Mouse (Mus musculus) spleen, postnatal 10 days (tissue): ENCODE measurements around the gene Drg2.
A peak's percentile ranks its signal among the peaks of the same experiment; 100 is the strongest.

Experiments
- DNase-seq, 2 experiments: peaks; one replicate each; pipeline ENCODE4 v3.0.0; 2021 to 2022; ENCODE audit warnings: low spot score in 2 of 2

Gene Drg2

DNA sequence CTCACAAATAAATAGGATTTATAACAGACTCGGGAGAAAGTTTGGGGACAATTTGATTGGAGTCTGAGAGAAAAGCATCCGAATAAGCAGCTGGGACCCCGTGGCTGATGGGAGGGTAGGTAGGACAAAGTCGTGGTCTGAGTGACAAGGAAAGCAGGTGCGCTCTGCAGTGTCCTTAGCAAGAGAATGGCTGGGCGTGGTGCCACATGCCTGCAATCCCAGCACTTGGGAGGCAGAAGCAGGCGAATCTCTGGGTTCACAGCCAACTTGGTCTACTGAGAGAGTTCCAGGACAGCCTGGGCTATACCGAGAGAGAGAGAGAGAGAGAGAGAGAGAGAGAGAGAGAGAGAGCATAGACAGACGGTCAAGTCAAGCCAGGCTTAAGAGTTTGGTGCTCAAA, 16.4 kb downstream of the Drg2 start:
- no peak for DNase-seq

DNA sequence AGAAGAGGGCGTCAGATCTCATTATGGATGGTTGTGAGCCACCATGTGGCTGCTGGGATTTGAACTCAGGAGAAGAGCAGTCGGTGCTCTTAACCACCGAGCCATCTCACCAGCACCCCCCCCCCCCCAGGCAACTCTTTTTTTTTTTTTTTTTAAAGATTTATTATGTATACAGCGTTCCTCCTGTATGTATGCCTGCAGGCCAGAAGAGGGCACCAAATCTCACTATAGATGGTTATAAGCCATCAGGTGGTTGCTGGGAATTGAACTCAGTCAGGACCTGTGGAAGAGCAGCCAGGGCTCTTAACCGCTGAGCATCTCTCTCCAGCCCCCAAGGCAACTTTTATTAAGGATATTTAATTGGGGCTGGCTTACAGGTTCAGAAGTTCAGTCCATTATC, 20.1 kb downstream of the Drg2 start:
- no peak for DNase-seq

DNA sequence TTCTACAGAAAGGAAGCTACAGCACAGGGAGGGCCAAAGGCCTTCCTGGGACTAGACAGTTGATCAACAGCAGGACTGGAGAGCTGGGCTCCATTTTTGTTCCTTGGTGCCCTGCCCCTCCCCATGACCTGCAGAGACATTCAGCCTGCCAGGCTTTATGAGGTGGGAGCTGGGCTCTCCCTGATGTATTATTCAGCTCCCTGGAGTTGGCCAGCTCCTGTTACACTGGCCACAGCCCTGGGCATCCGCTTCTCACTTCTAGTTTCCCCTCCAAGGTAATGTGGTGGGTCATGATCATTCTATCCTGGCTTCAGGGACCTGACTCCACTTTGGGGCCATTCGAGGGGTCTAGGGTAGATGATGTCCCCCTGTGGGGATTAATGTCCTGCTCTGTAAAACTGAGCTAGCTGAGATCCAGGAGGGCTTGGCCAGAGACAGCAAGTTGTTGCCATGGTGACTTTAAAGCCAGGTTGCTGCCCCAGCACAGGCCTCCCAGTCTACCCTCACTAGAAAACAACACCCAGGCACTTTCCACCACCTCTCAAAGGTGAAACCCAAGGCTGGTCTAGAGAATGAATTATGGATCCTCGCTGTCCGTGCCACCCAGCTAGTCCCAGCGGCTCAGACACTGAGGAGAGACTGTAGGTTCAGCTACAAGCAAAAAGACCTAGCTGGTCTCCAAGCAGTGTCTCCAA, 21.4 kb downstream of the Drg2 start:
- DNase-seq: no peak

DNA sequence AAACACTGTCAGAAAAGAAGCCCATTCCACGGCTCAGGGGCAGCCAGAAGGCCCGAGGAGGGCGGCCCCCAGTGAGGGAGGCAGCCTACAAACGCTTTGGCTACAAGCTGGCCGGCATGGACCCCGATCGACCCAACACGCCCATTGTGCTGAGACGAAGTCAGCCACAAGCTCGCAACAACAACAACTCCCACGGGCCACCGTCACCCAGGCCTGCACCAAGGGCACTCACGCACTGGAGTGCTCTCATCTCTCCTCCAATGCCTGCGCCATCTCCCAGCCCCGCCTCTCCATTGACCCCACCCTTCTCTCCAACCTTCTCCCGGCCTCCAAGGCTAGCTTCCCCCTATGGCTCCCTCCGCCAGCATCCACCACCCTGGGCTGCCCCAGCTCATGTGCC, 23.7 kb downstream of the Drg2 start:
- no peak for DNase-seq

DNA sequence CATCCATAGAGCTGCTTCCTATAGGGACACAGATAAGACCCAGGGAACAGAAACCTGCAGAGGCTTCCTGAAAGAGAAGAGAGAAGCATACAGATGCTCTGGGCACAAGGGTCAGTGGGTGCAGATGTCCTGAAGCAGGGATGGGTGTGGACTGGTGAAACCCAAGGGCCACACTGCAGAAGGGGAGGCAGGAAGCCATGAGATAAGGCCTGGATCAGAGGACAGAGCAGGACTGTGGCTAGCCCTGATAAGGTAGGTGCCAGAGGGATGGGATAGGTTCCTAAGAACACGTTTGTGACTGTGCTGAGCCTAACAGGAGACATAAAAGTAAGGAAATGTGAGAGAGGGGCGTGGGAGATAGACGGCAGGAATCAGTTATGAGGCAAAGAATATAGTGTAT, 31.9 kb downstream of the Drg2 start:
- peak; percentile 55 to 69 for DNase-seq

DNA sequence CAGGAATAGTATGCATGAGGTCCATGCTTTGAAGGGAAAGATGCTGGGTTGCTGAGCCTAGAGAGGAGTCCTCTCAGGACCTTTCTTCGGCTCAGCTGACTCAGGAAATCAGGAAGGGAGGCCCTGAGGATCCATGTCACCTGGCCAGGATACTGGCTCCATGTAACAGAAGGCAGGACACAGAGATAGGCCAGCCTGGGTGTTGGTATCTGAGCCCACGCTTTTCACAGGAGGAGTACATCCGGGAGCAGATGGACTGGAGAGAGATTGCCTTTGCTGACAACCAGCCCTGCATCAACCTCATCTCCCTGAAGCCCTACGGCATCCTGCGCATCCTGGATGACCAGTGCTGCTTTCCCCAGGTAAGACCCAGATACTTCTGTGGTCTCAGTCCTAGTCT, 38.3 kb downstream of the Drg2 start:
- DNase-seq: no peak

DNA sequence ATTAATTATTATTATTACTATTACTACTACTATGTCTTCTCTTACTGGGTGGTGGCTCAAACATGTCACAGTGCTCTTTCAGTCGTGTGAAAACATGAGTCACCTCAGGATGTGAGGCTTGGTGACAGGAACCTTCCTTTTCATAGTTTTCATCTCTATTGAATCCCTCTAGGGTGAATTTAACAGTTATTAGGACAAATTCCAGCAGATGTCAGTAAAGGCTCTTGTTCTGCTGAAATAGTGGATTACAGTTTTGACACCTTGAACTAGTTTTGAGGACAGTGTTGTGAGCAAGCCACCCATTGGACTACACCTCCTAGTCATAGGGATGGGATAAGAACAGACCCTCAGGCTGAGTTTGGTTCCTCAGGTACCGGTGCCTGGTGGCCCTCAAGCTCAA, 41.3 kb downstream of the Drg2 start:
- no peak for DNase-seq

DNA sequence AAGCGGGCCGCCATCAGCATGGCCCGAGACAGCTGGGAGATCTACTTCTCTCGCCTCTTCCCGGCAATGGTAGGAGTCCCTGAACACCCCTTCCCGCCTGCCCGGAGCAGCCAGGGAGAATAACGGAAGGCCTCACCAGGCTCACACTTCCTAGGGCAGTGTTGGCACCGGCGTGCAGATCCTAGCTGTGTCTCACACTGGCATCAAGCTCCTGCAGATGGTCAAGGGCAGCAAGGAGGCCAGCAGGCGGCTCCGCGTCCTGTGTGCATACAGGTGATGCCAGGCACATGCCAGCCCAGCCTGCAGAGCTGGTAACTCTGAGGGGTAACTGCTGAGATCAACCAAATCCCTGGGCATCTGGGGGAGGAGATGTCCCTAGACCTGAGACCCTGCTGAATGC, 52.9 kb downstream of the Drg2 start:
- DNase-seq: no peak

DNA sequence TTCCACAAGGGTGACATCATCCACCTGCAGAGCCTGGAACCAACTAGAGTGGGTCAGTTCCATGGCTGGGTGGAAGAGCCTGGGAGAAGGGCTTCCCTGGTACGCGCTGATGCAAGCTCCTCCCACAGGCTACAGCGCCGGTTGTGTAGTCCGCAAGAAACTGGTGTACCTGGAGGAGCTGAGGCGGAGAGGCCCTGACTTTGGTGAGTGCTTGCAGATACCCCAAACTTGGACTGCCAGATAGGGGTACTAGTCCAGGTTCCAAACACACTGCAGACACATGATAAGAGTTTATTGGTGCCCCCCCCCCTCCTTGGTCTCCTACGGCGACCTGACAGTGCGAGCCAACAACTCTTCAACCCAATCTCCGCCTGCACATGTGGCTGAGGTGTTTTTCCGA, 54.6 kb downstream of the Drg2 start:
- DNase-seq: peak; percentile 60 to 74

DNA sequence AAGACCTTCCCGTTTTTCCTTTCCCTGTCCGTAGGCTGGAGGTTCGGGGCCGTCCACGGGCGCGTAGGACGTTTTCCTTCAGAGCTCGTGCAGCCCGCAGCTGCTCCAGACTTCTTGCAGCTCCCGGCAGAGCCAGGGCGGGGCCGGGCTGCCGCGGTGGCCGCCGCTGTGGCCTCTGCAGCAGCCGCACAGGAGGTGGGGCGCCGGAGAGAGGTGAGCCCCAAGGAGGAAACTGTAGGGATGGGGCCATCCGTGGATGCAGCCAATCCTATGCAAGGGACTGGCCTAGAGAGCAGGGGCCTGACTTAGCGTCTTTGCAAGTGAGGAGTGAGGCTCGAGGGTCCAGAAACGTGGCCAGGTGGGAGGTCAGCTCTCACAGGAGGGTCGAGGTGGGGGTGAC, 55.1 kb downstream of the Drg2 start:
- peak in 1 of 2 experiments; percentile 62 for DNase-seq

DNA sequence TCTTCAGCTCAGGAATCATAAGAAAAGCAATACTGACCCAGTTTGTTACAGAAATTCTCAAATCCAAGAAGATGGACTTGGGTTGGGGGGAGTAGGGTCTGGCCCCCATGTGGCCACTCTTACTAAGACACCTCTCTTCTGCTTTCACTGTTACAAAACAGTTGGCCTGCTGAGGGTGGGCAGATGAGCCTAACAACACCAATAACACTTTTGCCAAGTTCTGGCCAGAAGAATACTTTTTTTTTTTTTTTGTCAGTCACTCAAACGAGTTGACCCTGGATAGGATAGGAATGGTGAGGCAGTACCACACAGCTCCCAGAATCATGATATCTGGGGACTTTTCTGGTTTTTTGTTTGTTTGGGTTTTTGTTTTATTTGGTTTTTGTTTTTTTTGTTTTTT, 57.5 kb downstream of the Drg2 start:
- DNase-seq: no peak

DNA sequence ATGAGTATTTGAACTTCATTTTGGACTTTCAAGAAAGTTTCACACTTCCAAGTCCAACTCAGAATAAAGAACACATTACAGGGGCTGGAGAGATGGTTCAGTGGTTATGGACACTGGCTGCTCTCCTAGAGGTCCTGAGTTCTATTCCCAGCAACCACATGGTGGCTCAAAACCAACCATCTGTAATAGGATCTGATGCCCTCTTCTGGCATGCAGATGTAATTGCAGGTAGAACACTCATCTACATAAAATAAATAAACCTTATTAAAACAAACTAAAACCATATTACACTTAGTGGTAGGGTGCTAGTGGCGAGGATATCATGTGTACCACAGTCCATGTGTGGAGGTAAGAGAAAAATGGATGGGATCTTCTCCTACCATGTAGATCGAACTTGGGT, 58.1 kb downstream of the Drg2 start:
- DNase-seq: no peak

DNA sequence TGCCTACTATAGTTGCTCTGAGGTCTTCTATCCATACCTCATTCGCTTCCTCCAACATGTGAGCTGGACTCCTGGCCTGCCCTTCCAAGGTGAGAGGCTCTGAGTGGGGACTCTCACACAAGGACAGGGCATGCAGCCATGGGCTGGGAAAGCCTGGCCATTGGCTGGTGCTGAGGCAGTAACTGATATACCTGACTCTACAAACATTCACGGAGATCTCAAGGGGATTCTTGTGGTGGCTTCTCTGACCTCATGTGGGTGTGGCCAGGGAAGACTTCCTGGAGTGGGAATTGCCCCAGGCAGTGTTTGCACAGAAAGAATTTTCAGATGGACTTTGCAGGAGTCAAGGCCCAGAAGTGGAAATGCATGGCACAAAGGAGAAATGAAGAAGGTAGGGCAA, 60.5 kb downstream of the Drg2 start:
- no peak for DNase-seq

DNA sequence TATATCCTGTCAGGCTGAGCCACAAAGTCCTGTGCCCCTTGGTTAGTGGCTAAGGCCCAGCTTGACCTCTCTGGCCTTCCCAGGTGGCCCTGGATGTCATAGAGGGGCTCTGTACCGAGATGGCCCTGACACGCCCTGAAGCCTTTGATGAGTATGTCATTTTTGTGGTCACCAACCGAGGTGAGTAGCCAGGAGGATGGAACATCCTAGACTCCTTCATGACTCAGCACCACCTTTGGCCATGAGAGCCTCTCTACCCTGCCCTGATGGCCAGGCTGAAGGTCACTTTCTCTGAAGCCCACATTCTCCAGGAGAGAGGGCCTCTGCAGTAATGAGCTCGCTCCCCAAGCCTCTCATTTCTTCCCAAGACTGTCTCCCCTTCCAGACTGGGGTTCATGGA, 63.9 kb downstream of the Drg2 start:
- no peak for DNase-seq
